Mouse (Mus musculus): ENCODE measurements around the gene Vav3. TPM values are rescaled to one million over a fixed set of nuclear protein-coding genes. Genes with fewer than 3 reads are reported as not detected.

The Vav3 gene
- total RNA-seq (2012; rRNA removed) (0.08 and 0.13 TPM in 2 replicates), total RNA-seq (2014; rRNA removed) (not detected in 2 replicates), polyA plus RNA-seq (2012; ENCODE audit: insufficient read length, low read depth) (not detected in 2 replicates)

DNA sequence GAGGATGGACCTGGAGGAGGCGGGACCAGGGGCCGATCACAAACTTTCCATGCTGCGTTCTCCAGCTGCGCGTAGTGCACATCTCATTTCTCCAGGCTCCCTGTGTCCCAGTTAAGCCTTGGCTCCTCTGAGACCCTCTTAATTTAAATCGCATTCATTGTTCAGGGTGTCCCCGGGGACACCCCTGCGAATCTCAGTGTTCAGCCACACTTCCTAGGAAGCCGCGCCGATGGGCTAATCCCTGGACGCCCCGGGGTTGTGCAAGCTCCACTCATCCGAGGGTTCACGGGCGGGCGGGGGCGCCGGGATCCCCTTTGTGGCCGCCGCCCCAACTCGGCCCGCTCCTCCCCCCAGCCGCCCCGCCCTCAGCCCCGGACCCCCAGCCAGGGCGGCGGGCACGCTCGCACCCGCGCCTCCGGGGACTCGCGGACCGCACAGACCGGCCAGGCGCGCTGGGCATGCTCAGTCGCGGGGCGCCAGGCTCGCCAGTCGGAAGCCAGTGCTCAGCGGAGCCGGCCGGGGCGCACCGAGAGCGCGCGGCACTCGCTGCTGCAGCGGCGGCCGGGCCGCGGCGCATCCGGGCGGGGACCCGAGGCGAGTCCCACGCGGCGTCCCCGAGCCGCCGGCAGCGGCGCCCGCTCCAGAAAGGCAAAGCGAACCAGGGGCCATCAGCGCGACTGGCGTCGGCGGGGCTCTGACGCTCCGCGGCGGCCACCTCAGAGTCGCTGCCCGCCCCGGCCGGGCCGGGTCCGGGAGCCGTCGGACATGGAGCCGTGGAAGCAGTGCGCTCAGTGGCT is at the start of gene Vav3:
Vav3 (plus strand) TSS at position 380 of the 797 bp plus-strand sequence.
- peaks cover 11% of the 10 kb centered on the region for H3K9me3 ChIP-seq (replicated peaks; ENCODE audit: low read length)
- in situ Hi-C loops (cut with MboI; ENCODE audit: low pct_ligation_motif_present, low pct_unique_long_range_greater_than_20kb, low sequenced_read_pairs), result no loop called here
- H3K4me2 ChIP-seq (ENCODE audit: insufficient read depth, low read depth, poor library complexity, severe bottlenecking), result no peak within 1 kb of the TSS
- H3K36me3 ChIP-seq (replicated peaks in 1 of 2; ENCODE audit: control insufficient read depth in 1 of 2, insufficient read depth in 1 of 2, low read length in 1 of 2), result no peaks in the 10 kb centered on the region
- H3K27me3 ChIP-seq (replicated peaks), result no peaks in the 10 kb centered on the region
- TF ChIP-seq E2F4 (IDR thresholded peaks at IDR 0.05; ENCODE audit: insufficient replicate concordance, low read depth, low read length), result no peak
- no peak for TF ChIP-seq JUND (conservative IDR thresholded peaks at IDR 0.05; ENCODE audit: low read depth, low read length)
- TF ChIP-seq RAD21 (IDR thresholded peaks at IDR 0.05; ENCODE audit: low read depth, low read length), result no peak
- TF ChIP-seq MYC (IDR thresholded peaks at IDR 0.05; ENCODE audit: low read depth, low read length), result no peak
- no peak for TF ChIP-seq ZMIZ1 (IDR thresholded peaks at IDR 0.05; ENCODE audit: low read depth, low read length)
- TF ChIP-seq ZC3H11A (IDR thresholded peaks at IDR 0.05; ENCODE audit: low read depth, low read length), result no peak
- no peak for TF ChIP-seq CHD2 (IDR thresholded peaks at IDR 0.05; ENCODE audit: low read length)
- no peak for TF ChIP-seq BHLHE40 (IDR thresholded peaks at IDR 0.05; ENCODE audit: low read depth, low read length)
- no peak for TF ChIP-seq NELFE (IDR thresholded peaks at IDR 0.05; ENCODE audit: low read depth, low read length)
- TF ChIP-seq POLR2A (IDR thresholded peaks at IDR 0.05; ENCODE audit: low read depth, low read length), result no peak
- TF ChIP-seq IRF4 (IDR thresholded peaks at IDR 0.05; ENCODE audit: low read depth, low read length), result no peak
- no peak for TF ChIP-seq ETS1 (conservative IDR thresholded peaks at IDR 0.05; ENCODE audit: low read depth, low read length)
- no peak for TF ChIP-seq TBP (conservative IDR thresholded peaks at IDR 0.05; ENCODE audit: low read depth, low read length)
- no peak for TF ChIP-seq MEF2A (IDR thresholded peaks at IDR 0.05; ENCODE audit: borderline replicate concordance, low read depth, low read length)
- TF ChIP-seq ZNF384 (IDR thresholded peaks at IDR 0.05; ENCODE audit: low read depth, low read length), result no peak
- no peak for TF ChIP-seq NRF1 (IDR thresholded peaks at IDR 0.05; ENCODE audit: low read depth, low read length)
- no peak within 1 kb of the TSS for H3K4me3 ChIP-seq (replicated peaks in 1 of 3; ENCODE audit: low read depth in 2 of 3, low read length in 2 of 3, poor library complexity in 1 of 3)
- no peak within 1 kb of the TSS for H3K9ac ChIP-seq (ENCODE audit: insufficient read depth, low read depth)
- H3K79me2 ChIP-seq (replicated peaks; ENCODE audit: control insufficient read depth, extremely low read depth, insufficient read depth, poor library complexity, severe bottlenecking), result no peaks in the 10 kb centered on the region
- no peak for DNase-seq (ENCODE audit: extremely low read depth)
- dilution Hi-C loops (cut with MboI; ENCODE audit: extremely low pct_ligation_motif_present, extremely low pct_unique_long_range_greater_than_20kb, low sequenced_read_pairs), result no loop called here
- H3K4me1 ChIP-seq (ENCODE audit: control insufficient read depth in 1 of 2, insufficient read depth in 2 of 2), result peaks cover 0 to 8% of the 10 kb centered on the region in 2 experiments; a peak in 2 of 4 replicates
- H3K27ac ChIP-seq (ENCODE audit: insufficient read depth, low read depth), result no peak within 1 kb of the TSS

DNA sequence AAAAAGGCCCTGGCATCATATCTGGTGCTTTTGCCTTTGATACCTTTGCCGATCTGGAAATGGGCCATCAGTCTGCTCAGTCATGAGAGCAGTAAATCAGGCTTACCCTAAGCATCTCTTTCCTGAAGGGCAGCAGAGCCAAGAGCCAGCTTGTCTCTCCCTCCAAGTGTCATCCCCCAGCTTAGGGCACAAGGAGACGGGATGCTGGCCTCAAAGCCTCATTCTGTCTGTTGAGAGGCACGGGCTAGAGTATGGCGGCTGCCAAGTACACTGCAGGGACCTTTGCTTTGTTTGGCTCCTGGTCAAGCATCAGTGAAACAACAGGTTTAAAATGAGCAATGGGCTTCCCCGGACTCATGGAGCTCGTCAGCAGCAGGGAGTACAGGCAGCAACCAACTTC is 41.6 kb upstream of the Vav3 start:
- in situ Hi-C loops (cut with MboI; ENCODE audit: low pct_ligation_motif_present, low pct_unique_long_range_greater_than_20kb, low sequenced_read_pairs) (no loop called here), dilution Hi-C loops (cut with MboI; ENCODE audit: extremely low pct_ligation_motif_present, extremely low pct_unique_long_range_greater_than_20kb, low sequenced_read_pairs) (no loop called here)
- H3K4me2 ChIP-seq (ENCODE audit: insufficient read depth, low read depth, poor library complexity, severe bottlenecking), result no peak overlapping the region
- no peaks in the 10 kb centered on the region for H3K9me3 ChIP-seq (replicated peaks; ENCODE audit: low read length)
- TF ChIP-seq ZKSCAN1 (IDR thresholded peaks at IDR 0.05; ENCODE audit: borderline replicate concordance, low read depth, low read length) (no peak), SMC3 (IDR thresholded peaks at IDR 0.05; ENCODE audit: low read depth, low read length) (no peak), POLR2AphosphoS2 (IDR thresholded peaks at IDR 0.05; ENCODE audit: low read depth, low read length) (no peak), IRF4 (IDR thresholded peaks at IDR 0.05; ENCODE audit: low read depth, low read length) (no peak), POLR2A (IDR thresholded peaks at IDR 0.05; ENCODE audit: low read depth, low read length) (no peak), CHD1 (IDR thresholded peaks at IDR 0.05; ENCODE audit: low read depth, low read length) (no peak), ZC3H11A (IDR thresholded peaks at IDR 0.05; ENCODE audit: low read depth, low read length) (no peak), KAT2A (IDR thresholded peaks at IDR 0.05; ENCODE audit: insufficient replicate concordance, low read length) (no peak), BHLHE40 (IDR thresholded peaks at IDR 0.05; ENCODE audit: low read depth, low read length) (no peak)
- no peak overlapping the region for H3K4me3 ChIP-seq (replicated peaks in 1 of 3; ENCODE audit: low read depth in 2 of 3, low read length in 2 of 3, poor library complexity in 1 of 3)
- DNase-seq (ENCODE audit: extremely low read depth), result no peak
- no peak overlapping the region for H3K27ac ChIP-seq (ENCODE audit: insufficient read depth, low read depth)
- no peaks in the 10 kb centered on the region for H3K79me2 ChIP-seq (replicated peaks; ENCODE audit: control insufficient read depth, extremely low read depth, insufficient read depth, poor library complexity, severe bottlenecking)
- no peak overlapping the region for H3K9ac ChIP-seq (ENCODE audit: insufficient read depth, low read depth)
- no peaks in the 10 kb centered on the region for H3K27me3 ChIP-seq (replicated peaks)
- H3K36me3 ChIP-seq (replicated peaks in 1 of 2; ENCODE audit: control insufficient read depth in 1 of 2, insufficient read depth in 1 of 2, low read length in 1 of 2), result no peaks in the 10 kb centered on the region
- no peaks in the 10 kb centered on the region for H3K4me1 ChIP-seq (ENCODE audit: control insufficient read depth in 1 of 2, insufficient read depth in 2 of 2)
